Mouse (Mus musculus) cerebellum, adult 18-20 months (tissue): ENCODE results near the gene Smarcd2.
A peak's percentile ranks its signal among the peaks of the same experiment; 100 is the strongest.
"Not testable (repeated sequence)": the region's sequence is repeated elsewhere in the genome, so short reads cannot be mapped to it uniquely, and the experiment has no call there.

Source experiments
- DNase-seq, 2 experiments: peaks; one replicate each; pipeline ENCODE4 v3.0.0; 2021

The Smarcd2 gene

GRCm38 (mm10) chr11:106274971-106275411 is 2.2 kb upstream of the Smarcd2 start:
- DNase-seq, result no peak

DNA sequence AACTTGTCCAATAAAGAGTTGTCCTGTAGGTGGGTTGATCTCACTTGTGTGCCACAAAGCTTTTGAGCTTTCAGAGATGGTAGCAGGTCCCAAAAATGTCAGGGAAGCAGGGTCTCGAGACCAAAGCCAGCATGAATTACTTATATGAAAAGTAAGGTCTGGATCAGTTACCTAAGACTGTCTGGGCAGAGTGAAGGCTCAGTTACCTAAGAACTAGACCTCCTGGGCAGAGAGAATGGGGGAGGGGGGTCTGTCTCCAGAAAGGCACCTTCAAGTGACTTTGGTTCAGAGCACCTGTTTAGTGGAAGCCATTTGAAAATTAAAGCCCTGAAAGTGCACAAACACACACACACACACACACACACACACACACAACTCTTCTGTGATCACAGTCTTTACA is 1.6 kb upstream of the Smarcd2 start:
- no peak for DNase-seq

GRCm38 (mm10) chr11:106273811-106274210 is 1.0 kb upstream of the Smarcd2 start:
- DNase-seq, result no peak

DNA sequence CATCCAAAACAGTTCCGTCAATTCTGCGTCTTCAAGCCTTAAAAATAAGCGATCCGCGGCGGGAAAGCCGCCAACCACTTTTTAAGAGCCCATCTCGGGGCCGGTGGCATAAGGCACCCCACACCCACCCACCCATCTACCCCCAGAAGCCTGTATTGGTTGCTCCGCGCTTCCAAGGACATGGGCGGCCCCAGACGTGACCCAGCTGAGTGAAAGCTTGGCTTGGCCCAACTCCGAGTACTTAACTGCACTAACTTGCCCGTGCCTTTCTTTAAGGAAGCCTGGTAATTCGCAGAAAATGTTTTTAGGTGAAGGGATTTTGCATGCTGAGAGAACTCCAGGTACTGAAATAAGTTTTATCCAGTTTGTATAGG is 526 bp upstream of the Smarcd2 start:
- DNase-seq, result no peak

DNA sequence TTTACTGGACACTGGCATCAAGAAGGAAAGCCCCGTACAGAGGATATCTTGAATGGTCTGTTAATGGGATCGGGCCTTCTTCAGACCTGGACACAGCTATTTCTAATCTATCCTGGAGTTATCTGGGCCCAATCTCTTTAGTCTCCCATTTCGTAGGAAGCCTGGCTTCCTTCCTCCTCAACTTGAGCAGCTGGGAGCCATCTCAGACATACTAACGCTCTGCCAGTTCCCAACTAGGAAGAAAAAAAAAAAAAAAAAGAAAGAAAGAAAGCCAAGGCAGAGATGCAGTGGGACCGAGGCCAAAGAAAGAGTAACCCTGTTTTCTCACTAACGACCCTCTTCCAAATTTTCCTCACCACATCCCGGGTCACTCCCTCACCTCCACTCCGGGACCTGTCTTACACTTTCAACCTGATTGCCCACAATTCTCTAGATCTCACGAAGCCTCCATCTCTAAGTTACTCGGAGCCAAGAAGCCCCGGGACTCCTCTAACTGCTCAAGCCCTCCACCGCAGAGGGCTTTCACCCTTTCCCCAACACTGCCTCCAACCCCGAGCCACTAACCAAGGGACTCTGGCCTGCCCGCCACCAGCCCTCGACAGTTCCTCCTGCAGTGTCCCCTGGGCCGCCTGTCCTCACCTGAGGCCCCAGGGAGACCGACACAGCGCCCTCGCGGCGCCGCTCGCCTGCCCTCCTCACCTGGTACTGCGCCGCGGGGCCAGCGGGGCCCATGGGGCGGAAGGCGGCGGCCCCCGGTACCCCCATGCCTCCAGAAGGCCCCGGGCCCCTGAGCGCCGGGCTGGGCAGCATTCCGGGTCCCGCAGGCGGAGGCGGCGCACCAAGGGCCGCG is 753 bp downstream of the Smarcd2 start:
- DNase-seq, result peak in 1 of 2 experiments; percentile 46

- DNase-seq, result peak; percentile 58 to 63
Measured at GRCm38 (mm10) chr11:106271131-106271793, 1.5 kb downstream of the Smarcd2 start.

- DNase-seq, result peak; percentile 66 to 67
Measured at GRCm38 (mm10) chr11:106269060-106269431, 3.7 kb downstream of the Smarcd2 start.

- DNase-seq, result peak; percentile 93
Measured at GRCm38 (mm10) chr11:106268326-106269059, 4.3 kb downstream of the Smarcd2 start.

- peak; percentile 78 to 80 for DNase-seq
Measured at GRCm38 (mm10) chr11:106267871-106268270, 4.9 kb downstream of the Smarcd2 start.

GRCm38 (mm10) chr11:106267311-106267852 is 5.4 kb downstream of the Smarcd2 start:
- peak; percentile 95 to 96 for DNase-seq

DNA sequence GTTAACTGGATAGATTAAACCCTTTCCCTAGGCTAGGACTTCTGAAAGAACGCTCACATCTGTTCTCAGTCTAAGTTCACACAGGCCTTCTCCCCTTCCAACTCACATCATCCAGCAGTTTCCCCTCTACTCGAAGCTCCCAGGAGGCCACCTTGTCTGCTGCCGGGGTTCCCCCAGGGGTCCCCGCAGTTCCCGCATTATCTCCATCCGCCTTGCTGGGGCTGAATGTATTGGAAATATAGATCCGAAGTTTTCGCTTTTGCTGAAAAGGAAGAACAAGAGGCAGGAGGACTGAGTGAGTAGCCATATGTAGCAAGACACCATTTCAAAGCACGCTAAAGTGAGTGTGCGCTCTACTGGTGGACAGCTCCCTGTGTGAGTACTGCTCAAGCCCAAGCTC is 6.3 kb downstream of the Smarcd2 start:
- no peak for DNase-seq

GRCm38 (mm10) chr11:106265570-106265969 is 7.2 kb downstream of the Smarcd2 start:
- DNase-seq, result no peak

- no peak for DNase-seq
Measured at GRCm38 (mm10) chr11:106264988-106265387, 7.8 kb downstream of the Smarcd2 start.

GRCm38 (mm10) chr11:106263963-106264362 is 8.8 kb downstream of the Smarcd2 start:
- DNase-seq, result peak; percentile 46 to 53

DNA sequence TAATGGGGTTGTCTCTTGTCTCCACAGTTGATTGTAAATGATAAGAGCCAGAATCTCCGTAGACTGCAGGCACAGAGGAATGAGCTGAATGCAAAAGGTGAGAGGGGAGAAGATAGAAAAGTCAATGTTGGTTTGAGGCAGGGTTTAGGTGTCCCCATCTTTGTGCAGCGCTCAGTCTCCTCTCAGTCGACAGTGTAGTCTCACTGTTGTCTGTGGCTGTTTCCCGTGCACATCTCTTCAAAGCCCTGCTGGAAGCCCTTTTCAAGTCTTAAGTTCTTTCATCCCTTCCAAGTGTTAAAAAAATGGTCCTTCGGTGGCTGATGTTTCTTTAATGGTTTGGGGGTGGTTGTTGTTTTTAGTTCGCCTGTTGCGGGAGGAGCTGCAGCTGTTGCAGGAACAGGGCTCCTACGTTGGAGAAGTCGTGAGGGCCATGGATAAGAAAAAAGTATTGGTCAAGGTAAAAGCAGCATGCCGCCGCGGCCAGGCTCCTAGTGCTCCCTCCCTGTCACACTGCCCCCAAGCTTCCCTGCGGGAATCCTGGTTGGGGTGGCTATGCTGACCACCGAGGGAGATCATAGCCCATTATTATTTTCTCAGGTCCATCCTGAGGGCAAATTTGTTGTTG is 11.8 kb downstream of the Smarcd2 start:
- DNase-seq, result no peak

GRCm38 (mm10) chr11:106256775-106257174 is 16.0 kb downstream of the Smarcd2 start:
- peak; percentile 64 to 73 for DNase-seq

GRCm38 (mm10) chr11:106255685-106256451 is 16.9 kb downstream of the Smarcd2 start, which contains the start of the genes Ftsj3 and Psmc5:
Ftsj3 (minus strand) TSS chr11:106256079.
Psmc5 (plus strand) TSS chr11:106256154.
- peak; percentile 98 to 99 for DNase-seq

DNA sequence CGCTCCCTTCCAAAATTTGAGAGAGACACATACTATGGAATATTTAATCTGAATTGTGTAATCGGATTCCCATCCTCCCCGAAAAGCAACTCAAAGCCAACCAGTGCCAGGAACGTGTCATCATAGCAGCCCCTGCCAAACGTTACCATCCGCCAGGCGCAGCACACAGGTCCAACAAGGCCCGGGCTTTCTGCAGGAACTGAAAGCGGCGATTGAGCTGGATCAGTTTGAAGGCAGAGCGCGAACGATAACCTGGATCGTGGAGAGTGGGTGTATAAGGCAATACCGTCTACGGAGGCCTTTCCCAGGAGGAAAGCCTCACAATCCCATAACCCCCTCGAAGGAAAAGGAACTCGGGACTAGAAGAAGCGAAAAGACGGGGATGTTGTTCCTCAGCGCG is 17.6 kb downstream of the Smarcd2 start:
- no peak for DNase-seq

GRCm38 (mm10) chr11:106254767-106255166 is 18.0 kb downstream of the Smarcd2 start:
- no peak for DNase-seq

DNA sequence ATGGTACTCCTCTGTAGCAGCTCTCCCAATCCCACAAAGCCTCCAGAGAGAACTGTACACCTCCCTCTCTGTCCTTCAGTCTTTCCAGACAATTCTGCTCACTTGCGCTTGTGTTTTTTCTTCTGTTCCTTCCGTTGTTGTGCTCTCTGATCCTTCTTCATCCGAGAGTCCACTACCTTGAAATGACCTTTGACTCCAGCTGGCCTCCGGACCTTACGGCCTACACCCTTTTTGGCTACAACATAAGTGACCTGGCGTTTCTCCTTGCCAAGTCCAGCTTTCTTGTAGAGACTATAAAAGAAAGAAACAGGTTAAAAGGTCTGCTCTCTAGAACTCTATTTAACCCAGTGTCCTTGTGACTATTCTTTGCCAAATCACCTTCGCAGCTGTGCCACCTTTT is 23.4 kb downstream of the Smarcd2 start:
- DNase-seq, result no peak

GRCm38 (mm10) chr11:106246834-106247233 is 25.9 kb downstream of the Smarcd2 start:
- no peak for DNase-seq

DNA sequence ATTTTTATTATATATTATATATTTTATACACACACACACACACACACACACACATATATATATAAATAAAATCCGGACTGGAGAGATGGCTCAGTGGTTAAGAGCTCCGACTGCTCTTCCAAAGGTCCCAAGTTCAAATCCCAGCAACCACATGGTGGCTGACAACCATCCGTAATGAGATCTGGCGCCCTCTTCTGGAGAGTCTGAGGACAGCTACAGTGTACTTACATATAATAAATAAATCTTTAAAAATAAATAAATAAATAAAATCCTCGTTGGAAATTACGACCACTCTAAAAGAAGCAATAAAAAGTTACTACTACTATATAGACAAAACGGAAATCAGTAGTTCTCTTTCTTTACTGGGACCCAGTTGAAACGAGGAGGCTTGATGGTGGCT is 38.8 kb downstream of the Smarcd2 start:
- DNase-seq, result not testable (repeated sequence)
